8 mouse cellular contexts compared by ENCODE assay signal in the genomic region with DNA sequence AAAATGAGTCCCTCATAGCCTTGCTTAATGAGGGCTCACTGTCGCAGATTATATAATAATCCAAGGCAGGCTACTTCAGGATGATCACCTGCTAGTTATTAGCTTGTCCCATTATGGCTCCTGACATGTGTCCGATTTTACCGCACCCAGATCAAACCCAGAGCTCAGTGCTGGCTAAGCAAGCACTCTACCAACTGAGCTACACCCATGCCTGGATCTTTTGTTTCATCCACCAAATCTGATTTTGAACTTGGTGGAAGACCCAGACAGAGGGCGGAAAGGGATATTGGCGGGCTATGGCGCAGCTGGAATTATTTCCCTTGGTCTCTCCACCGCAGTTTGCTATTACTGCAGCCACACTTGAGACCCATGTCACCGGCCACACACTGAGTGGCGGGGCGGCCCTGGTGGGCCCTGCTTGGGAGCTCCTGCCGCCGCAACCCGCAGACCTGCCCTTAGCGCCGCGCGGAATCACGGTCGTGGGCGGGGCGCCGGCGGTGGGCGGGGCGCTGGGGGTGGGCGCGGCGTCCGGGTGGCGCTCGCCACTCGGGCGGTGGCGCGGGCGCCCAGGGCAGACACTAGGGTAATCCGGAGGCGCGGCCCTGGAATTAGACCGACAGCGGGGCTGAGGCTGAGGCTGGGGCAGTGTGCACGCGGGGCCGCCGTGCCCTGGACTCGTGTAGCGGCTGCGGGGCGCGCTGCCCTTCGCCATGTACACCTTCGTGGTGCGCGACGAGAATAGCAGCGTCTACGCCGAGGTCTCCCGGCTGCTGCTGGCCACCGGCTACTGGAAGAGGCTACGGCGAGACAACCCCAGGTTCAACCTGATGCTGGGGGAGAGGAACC. TPM values are rescaled to one million over a fixed set of nuclear protein-coding genes. Genes with fewer than 3 reads are reported as not detected.
A peak's percentile ranks its signal among the peaks of the same experiment; 100 is the strongest.
DNase-seq lines count a peak whose midpoint lies in the region; ATAC-seq lines count a peak whose summit lies in the region.

A gene (plus strand): TSS at position 506 of the 846 bp plus-strand sequence.

- peak; percentile 92 for DNase-seq in adrenal gland, postnatal 10 days
- DNase-seq in embryo, embryonic 11 days = peak; percentile 90
- DNase-seq in gastrocnemius, postnatal 25 days = peak; percentile 78
- DNase-seq in left cerebral cortex, postnatal 25 days (ENCODE audit: low spot score in 2 of 2) = peak; percentile 73 to 81
- peak; percentile 68 for DNase-seq in right cerebral cortex, postnatal 14 days
- DNase-seq in urinary bladder, postnatal 25 days (ENCODE audit: low spot score) = peak; percentile 77

- intact Hi-C loops in left cerebral cortex, postnatal 25 days (cut with DNase I) = loop anchor here (5.0 kb wide), 3 partner anchors 98 to 132 kb away; a partner anchor contains a TSS

- ATAC-seq in inflammation-experienced regulatory T-cells, adult 6 months = peak; percentile 81
- ATAC-seq in megakaryocyte-erythroid progenitor cell, adult 5-6 weeks (replicated peaks; ENCODE audit: low FRiP score, low TSS enrichment, poor library complexity, severe bottlenecking) = peak; percentile 91

RNA-seq across cellular contexts. Expression of the gene that starts here (rescaled TPM):
- 10 to 100 TPM in 1 of 2 experiments, 1 to 10 TPM in 1; 9.9 to 14.1 TPM for total RNA-seq in adrenal gland, postnatal 10 days (2021)
- total RNA-seq in gastrocnemius, postnatal 25 days (2021) = 1 to 10 TPM; 6.0 to 6.3 TPM
- polyA plus RNA-seq in inflammation-experienced regulatory T-cells, adult 6 months (2017; shearing (Covaris generic)) = 1 to 10 TPM; 1.2 to 2.0 (median 1.3) TPM
- 10 to 100 TPM; 65.7 to 74.0 TPM for total RNA-seq in left cerebral cortex, postnatal 25 days (2021)
- 1.0 and 3.4 TPM in 2 replicates for total RNA-seq in megakaryocyte-erythroid progenitor cell, adult 5-6 weeks (2014; fragmentation: Nextera tagmentation)
- total RNA-seq in megakaryocyte-erythroid progenitor cell, adult 5-6 weeks (2017) = 3.8 and 5.8 TPM in 2 replicates

Comparison
In these comparisons a context has a peak if more than half of its experiments do, and no peak if none do; other contexts are left out.
1. Peak in every context shown above with its lines: DNase-seq and ATAC-seq.
2. RNA of the gene that starts here (total RNA-seq): 65.7 to 74.0 TPM in left cerebral cortex, postnatal 25 days; 9.9 to 14.1 TPM in adrenal gland, postnatal 10 days, 6.0 to 6.3 TPM in gastrocnemius, postnatal 25 days and 1.0 to 5.8 TPM in megakaryocyte-erythroid progenitor cell, adult 5-6 weeks; every median in the first group is over 4 times any median in the second.